ENCODE assay signal across 18 mouse cellular contexts in the genomic region with DNA sequence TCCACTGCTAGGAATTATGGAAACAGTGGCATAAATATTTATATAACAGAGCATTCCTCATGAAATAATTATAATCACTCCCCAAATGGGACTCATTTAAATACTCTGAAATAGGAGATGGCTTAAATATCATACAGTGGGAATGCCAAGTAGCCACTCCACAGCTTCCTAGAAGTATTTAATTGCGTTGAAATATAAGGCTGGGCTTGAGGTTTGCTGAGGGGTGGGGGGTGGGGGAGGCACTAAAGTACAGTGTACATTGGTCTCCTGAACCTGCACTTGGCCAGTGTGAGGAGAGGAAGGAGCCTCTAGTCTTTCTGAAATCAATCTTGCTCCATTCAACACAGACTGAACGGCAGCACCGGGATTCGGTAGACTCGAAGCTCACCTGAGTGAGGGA. TPM values are rescaled to one million over a fixed set of nuclear protein-coding genes. Genes with fewer than 3 reads are reported as not detected.
DNase-seq lines count a peak whose midpoint lies in the region; ATAC-seq and TF ChIP-seq lines count a peak whose summit lies in the region.
"Had no signal": no experiment of that assay in that cellular context is flagged by ENCODE, and none has a peak within 500 bp of the region (broad histone marks: within the 10 kb centered on the region; RNA-seq: fewer than 3 reads in every experiment).

No protein-coding gene starts in this region.

- no peak overlapping the region for H3K4me2 ChIP-seq in neural tube, embryonic 13.5 days
- H3K4me2 ChIP-seq in neural tube, embryonic 15.5 days: no peak overlapping the region
- H3K4me2 ChIP-seq in intestine, embryonic 16.5 days (ENCODE audit: low read depth, low read length): peak overlapping the region; percentile 14; the same call in 1 of the 2 replicates
- H3K4me2 ChIP-seq: heart, embryonic 15.5 days; liver, embryonic 12.5 days; midbrain, embryonic 12.5 days had no signal

- no peak overlapping the region for H3K4me3 ChIP-seq in left cerebral cortex, adult 2 months
- no peak overlapping the region for H3K4me3 ChIP-seq in neural tube, embryonic 13.5 days
- no peak overlapping the region for H3K4me3 ChIP-seq in neural tube, embryonic 15.5 days (replicated peaks)
- no peak overlapping the region for H3K4me3 ChIP-seq in intestine, embryonic 16.5 days (ENCODE audit: low read length)
- H3K4me3 ChIP-seq: heart, adult 2 months; heart, embryonic 15.5 days; hindbrain, embryonic 10.5 days; liver, embryonic 12.5 days; midbrain, embryonic 12.5 days had no signal

- 81% methylated on average over 5 of the region's 5 CpGs for WGBS in neural tube, embryonic 13.5 days
- WGBS in neural tube, embryonic 15.5 days: 75% methylated on average over 5 of the region's 5 CpGs
- WGBS in intestine, embryonic 16.5 days: 68% methylated on average over 5 of the region's 5 CpGs

- peak overlapping the region; percentile 88 for H3K27ac ChIP-seq in left cerebral cortex, adult 2 months
- 0 out of 2 replicates have a peak overlapping the region, but pooled peaks have one; percentile 23 for H3K27ac ChIP-seq in neural tube, embryonic 13.5 days (replicated peaks)
- no peak overlapping the region for H3K27ac ChIP-seq in neural tube, embryonic 15.5 days (replicated peaks)
- no peak overlapping the region for H3K27ac ChIP-seq in intestine, embryonic 16.5 days (ENCODE audit: low read length)
- H3K27ac ChIP-seq: heart, adult 2 months; heart, embryonic 15.5 days; hindbrain, embryonic 10.5 days; liver, embryonic 12.5 days; midbrain, embryonic 12.5 days had no signal

- no peaks in the 10 kb centered on the region; the same call in 1 of the 2 replicates for H3K27me3 ChIP-seq in neural tube, embryonic 13.5 days
- H3K27me3 ChIP-seq in neural tube, embryonic 15.5 days (replicated peaks): no peaks in the 10 kb centered on the region
- 0 out of 2 replicates have a peak, but pooled peaks cover 2% of the 10 kb centered on the region for H3K27me3 ChIP-seq in intestine, embryonic 16.5 days (replicated peaks; ENCODE audit: control insufficient read depth, insufficient read depth, low read length)
- H3K27me3 ChIP-seq: heart, embryonic 15.5 days had no signal

- no peaks in the 10 kb centered on the region for H3K36me3 ChIP-seq in neural tube, embryonic 13.5 days
- no peaks in the 10 kb centered on the region for H3K36me3 ChIP-seq in neural tube, embryonic 15.5 days
- no peaks in the 10 kb centered on the region for H3K36me3 ChIP-seq in intestine, embryonic 16.5 days (ENCODE audit: control insufficient read depth, insufficient read depth, low read length)
- H3K36me3 ChIP-seq: heart, embryonic 15.5 days; hindbrain, embryonic 10.5 days; liver, embryonic 12.5 days; midbrain, embryonic 12.5 days had no signal

- no peak for DNase-seq in left cerebral cortex, adult 2 months (ENCODE audit: extremely low spot score in 1 of 2, low spot score in 2 of 2)
- no peak for DNase-seq in left cerebral cortex, adult 11 months (ENCODE audit: low spot score)
- no peak for DNase-seq in thymus, adult 18-20 months
- no peak for DNase-seq in cerebellum, adult 9-10 months
- DNase-seq: adrenal gland, postnatal 36 days; cerebellum, postnatal 14 days; forebrain, postnatal 0 days; kidney, postnatal 25 days; spleen, adult 18-20 months; thymus, postnatal 25 days had no signal

- TF ChIP-seq CTCF in left cerebral cortex, adult 2 months (IDR thresholded peaks at IDR 0.05): no peak

- intact Hi-C loops in left cerebral cortex, adult 2 months (cut with DNase I): loop anchor here (5.0 to 10.0 kb wide), 3 partner anchors 219 to 672 kb away; partner anchors contain the start of genes Six4, Slc38a6 and Trmt5

- no peak for ATAC-seq in neural tube, embryonic 13.5 days (ENCODE audit: low read depth)
- no peak for ATAC-seq in neural tube, embryonic 15.5 days (ENCODE audit: low FRiP score)
- ATAC-seq in intestine, embryonic 16.5 days: no peak
- ATAC-seq: forebrain, postnatal 0 days; liver, embryonic 12.5 days had no signal

- H3K9me3 ChIP-seq in neural tube, embryonic 13.5 days: no peaks in the 10 kb centered on the region
- H3K9me3 ChIP-seq in neural tube, embryonic 15.5 days (replicated peaks): no peaks in the 10 kb centered on the region
- H3K9me3 ChIP-seq in intestine, embryonic 16.5 days (ENCODE audit: control insufficient read depth, low read length): no peaks in the 10 kb centered on the region
- H3K9me3 ChIP-seq: heart, embryonic 15.5 days; hindbrain, embryonic 10.5 days; liver, embryonic 12.5 days; midbrain, embryonic 12.5 days had no signal

- no peak overlapping the region for H3K9ac ChIP-seq in neural tube, embryonic 13.5 days
- H3K9ac ChIP-seq in neural tube, embryonic 15.5 days (replicated peaks): no peak overlapping the region
- no peak overlapping the region for H3K9ac ChIP-seq in intestine, embryonic 16.5 days (ENCODE audit: low read depth, low read length)
- H3K9ac ChIP-seq: forebrain, postnatal 0 days; heart, embryonic 15.5 days; liver, embryonic 12.5 days; midbrain, embryonic 12.5 days had no signal

- H3K4me1 ChIP-seq in neural tube, embryonic 13.5 days (replicated peaks): no peaks in the 10 kb centered on the region
- no peaks in the 10 kb centered on the region for H3K4me1 ChIP-seq in neural tube, embryonic 15.5 days
- H3K4me1 ChIP-seq in intestine, embryonic 16.5 days (ENCODE audit: control insufficient read depth, insufficient read depth, low read length): peaks cover 3% of the 10 kb centered on the region; the same call in 1 of the 2 replicates
- H3K4me1 ChIP-seq: heart, embryonic 15.5 days; hindbrain, embryonic 10.5 days; liver, embryonic 12.5 days; midbrain, embryonic 12.5 days had no signal

RNA-seq across cellular contexts. Expression of gene Tmem30b, which starts 39.5 kb away (rescaled TPM):
- total RNA-seq in left cerebral cortex, adult 2 months (2021): under 1 TPM in 1 of 2 experiments, not detected in 1; 0.11 TPM
- 0.45 and 0.61 TPM in 2 replicates for polyA plus RNA-seq in neural tube, embryonic 13.5 days (2015; fragmentation: Nextera tagmentation; extraction: Ambion mirVana)
- polyA plus RNA-seq in neural tube, embryonic 15.5 days (2015; fragmentation: Nextera tagmentation; extraction: Ambion mirVana): 0.52 and 5.4 TPM in 2 replicates
- 82.9 and 91.2 TPM in 2 replicates for polyA plus RNA-seq in intestine, embryonic 16.5 days (2015; fragmentation: Nextera tagmentation; extraction: Ambion mirVana)

Comparison
In these comparisons a context has a peak if more than half of its experiments do, and no peak if none do; other contexts are left out.
1. H3K27ac ChIP-seq: peak in left cerebral cortex, adult 2 months (single experiment) and neural tube, embryonic 13.5 days (single experiment); none in neural tube, embryonic 15.5 days (single experiment) and intestine, embryonic 16.5 days (single experiment).
2. RNA of gene Tmem30b, which starts 39.5 kb away (polyA plus RNA-seq): 82.9 to 91.2 TPM in intestine, embryonic 16.5 days; 0.52 to 5.4 TPM in neural tube, embryonic 15.5 days and 0.45 to 0.61 TPM in neural tube, embryonic 13.5 days; every median in the first group is over 10 times any median in the second.